Mouse (Mus musculus) CH12.LX (cell line): ENCODE data around the gene Ctsg. TPM values are rescaled to one million over a fixed set of nuclear protein-coding genes. Genes with fewer than 3 reads are reported as not detected.
"Not testable (repeated sequence)": the region's sequence is repeated elsewhere in the genome, so short reads cannot be mapped to it uniquely, and the experiment has no call there.

ENCODE experiments used
- DNase-seq: peaks from one replicate; pipeline ENCODE4 v3.0.0-alpha.2; 2013; ENCODE audit errors: extremely low read depth
- H3K27ac ChIP-seq: 2 replicates; pipeline ENCODE4 v1.5.1; 2012; ENCODE audit warnings: low read depth, mild to moderate bottlenecking, control low read depth, moderate library complexity; ENCODE audit not compliant: insufficient read depth
- H3K27me3 ChIP-seq: replicated peaks from 2 replicates; pipeline ENCODE3; 2012; ENCODE audit warnings: inconsistent platforms
- H3K36me3 ChIP-seq, 2 experiments: replicated peaks in 1 of 2; 2 replicates each; pipeline versions ENCODE3 to v1.6.1; 2012; ENCODE audit warnings: inconsistent platforms in 1 of 2, low read length in 1 of 2, mild to moderate bottlenecking in 1 of 2, mixed read lengths in 1 of 2, moderate library complexity in 1 of 2; ENCODE audit not compliant: control insufficient read depth in 1 of 2, insufficient read depth in 1 of 2
- H3K4me1 ChIP-seq, 2 experiments: 2 replicates each; pipeline ENCODE4 v1.6.1; 2012; ENCODE audit warnings: inconsistent platforms in 1 of 2, moderate library complexity in 1 of 2; ENCODE audit not compliant: insufficient read depth in 2 of 2, control insufficient read depth in 1 of 2
- H3K4me2 ChIP-seq: 2 replicates; pipeline ENCODE4 v1.6.1; 2012; ENCODE audit warnings: low read depth, mild to moderate bottlenecking, control low read depth; ENCODE audit not compliant: poor library complexity, insufficient read depth, severe bottlenecking
- H3K4me3 ChIP-seq, 3 experiments: fragments of 150-350 bp in 1 of 3; sonication (generic) in 1 of 3; replicated peaks in 1 of 3; 2 replicates each; pipeline versions ENCODE3 to v1.5.1; 2011 to 2012; ENCODE audit warnings: low read depth in 2 of 3, low read length in 2 of 3, mild to moderate bottlenecking in 2 of 3, moderate library complexity in 2 of 3, control low read depth in 1 of 3, improper control_type of control experiment in 1 of 3, inconsistent platforms in 1 of 3, mixed read lengths in 1 of 3; ENCODE audit not compliant: poor library complexity in 1 of 3
- H3K79me2 ChIP-seq: replicated peaks from 2 replicates; pipeline ENCODE4 v1.6.1; 2012; ENCODE audit warnings: mild to moderate bottlenecking, moderate library complexity; ENCODE audit not compliant: control insufficient read depth, poor library complexity, insufficient read depth, severe bottlenecking; ENCODE audit errors: extremely low read depth
- H3K9ac ChIP-seq: 2 replicates; pipeline ENCODE4 v1.6.1; 2012; ENCODE audit warnings: low read depth, mild to moderate bottlenecking, control low read depth, moderate library complexity; ENCODE audit not compliant: insufficient read depth
- H3K9me3 ChIP-seq: replicated peaks from 2 replicates; pipeline ENCODE3; 2012; ENCODE audit warnings: low read length, inconsistent platforms, mixed read lengths
- CHD2 ChIP-seq: IDR thresholded peaks from 2 replicates; pipeline ENCODE4 v1.6.1; 2011; ENCODE audit warnings: low read length, improper control_type of control experiment
- E2F4 ChIP-seq: IDR thresholded peaks from 2 replicates; pipeline ENCODE4 v1.6.1; 2011; ENCODE audit warnings: low read depth, low read length, improper control_type of control experiment; ENCODE audit not compliant: insufficient replicate concordance
- ELF1 ChIP-seq: IDR thresholded peaks from 2 replicates; pipeline ENCODE4 v1.6.1; 2014; ENCODE audit warnings: low read depth, mild to moderate bottlenecking, inconsistent platforms, low read length, improper control_type of control experiment
- EP300 ChIP-seq: IDR thresholded peaks from 2 replicates; pipeline ENCODE4 v1.6.1; 2011; ENCODE audit warnings: low read length, improper control_type of control experiment
- GABPA ChIP-seq: IDR thresholded peaks from 2 replicates; pipeline ENCODE4 v1.6.1; 2012; ENCODE audit warnings: low read depth, low read length, improper control_type of control experiment, inconsistent platforms; ENCODE audit not compliant: insufficient replicate concordance
- JUND ChIP-seq: conservative IDR thresholded peaks from 2 replicates; pipeline ENCODE4 v1.6.1; 2011; ENCODE audit warnings: low read depth, low read length, improper control_type of control experiment
- KAT2A ChIP-seq: IDR thresholded peaks from 2 replicates; pipeline ENCODE4 v1.6.1; 2012; ENCODE audit warnings: low read length, improper control_type of control experiment, inconsistent platforms; ENCODE audit not compliant: insufficient replicate concordance
- MAFK ChIP-seq: IDR thresholded peaks from 2 replicates; pipeline ENCODE4 v1.6.1; 2011; ENCODE audit warnings: low read length, improper control_type of control experiment; ENCODE audit not compliant: insufficient replicate concordance
- MAX ChIP-seq: IDR thresholded peaks from 2 replicates; pipeline ENCODE4 v1.6.1; 2011; ENCODE audit warnings: low read length, improper control_type of control experiment
- MXI1 ChIP-seq: IDR thresholded peaks from 2 replicates; pipeline ENCODE4 v1.6.1; 2011; ENCODE audit warnings: mild to moderate bottlenecking, low read depth, low read length, improper control_type of control experiment
- NELFE ChIP-seq: IDR thresholded peaks from 2 replicates; pipeline ENCODE4 v1.6.1; 2011; ENCODE audit warnings: low read depth, low read length, improper control_type of control experiment
- PAX5 ChIP-seq: IDR thresholded peaks from 2 replicates; pipeline ENCODE4 v1.6.1; 2012; ENCODE audit warnings: low read length, inconsistent platforms, mixed read lengths
- POLR2AphosphoS2 ChIP-seq: IDR thresholded peaks from 2 replicates; pipeline ENCODE4 v1.6.1; 2011; ENCODE audit warnings: low read depth, low read length, improper control_type of control experiment
- RAD21 ChIP-seq: IDR thresholded peaks from 2 replicates; pipeline ENCODE4 v1.6.1; 2011; ENCODE audit warnings: low read depth, mild to moderate bottlenecking, low read length, improper control_type of control experiment, moderate library complexity
- RCOR1 ChIP-seq: conservative IDR thresholded peaks from 2 replicates; pipeline ENCODE4 v1.6.1; 2012; ENCODE audit warnings: low read depth, mild to moderate bottlenecking, inconsistent platforms, low read length, improper control_type of control experiment
- SIN3A ChIP-seq: IDR thresholded peaks from 2 replicates; pipeline ENCODE4 v1.6.1; 2012; ENCODE audit warnings: low read length, improper control_type of control experiment, inconsistent platforms
- SMC3 ChIP-seq: IDR thresholded peaks from 2 replicates; pipeline ENCODE4 v1.6.1; 2011; ENCODE audit warnings: low read depth, low read length, improper control_type of control experiment
- TBP ChIP-seq: conservative IDR thresholded peaks from 2 replicates; pipeline ENCODE4 v1.6.1; 2011; ENCODE audit warnings: low read depth, low read length, improper control_type of control experiment
- TCF12 ChIP-seq: IDR thresholded peaks from 2 replicates; pipeline ENCODE4 v1.6.1; 2014; ENCODE audit warnings: low read depth, mild to moderate bottlenecking, inconsistent platforms, low read length, improper control_type of control experiment
- UBTF ChIP-seq: IDR thresholded peaks from 2 replicates; pipeline ENCODE4 v1.6.1; 2012; ENCODE audit warnings: low read depth, mild to moderate bottlenecking, inconsistent platforms, low read length, improper control_type of control experiment, moderate library complexity
- ZNF384 ChIP-seq: IDR thresholded peaks from 2 replicates; pipeline ENCODE4 v1.6.1; 2012; ENCODE audit warnings: low read depth, low read length, improper control_type of control experiment, inconsistent platforms
- dilution Hi-C: fragments of 300-500 bp; cut with MboI; formaldehyde crosslinking; loops from 2 replicates; pipeline ENCODE4 v1.14.3; 2020; ENCODE audit warnings: low sequenced_read_pairs; ENCODE audit not compliant: extremely low pct_unique_long_range_greater_than_20kb, extremely low pct_ligation_motif_present
- in situ Hi-C: fragments of 300-500 bp; cut with MboI; formaldehyde crosslinking; loops from 3 replicates; pipeline ENCODE4 v1.14.3; 2019; ENCODE audit warnings: low sequenced_read_pairs, low pct_ligation_motif_present, low pct_unique_long_range_greater_than_20kb, mixed read lengths
- polyA plus RNA-seq: library from polyadenylated mRNA; unstranded; fragments of >175 nt; gene quantifications from 2 replicates; pipeline ENCODE4 v1.2.1, GENCODE M21; 2012; ENCODE audit warnings: low read depth; ENCODE audit not compliant: insufficient read length
- total RNA-seq, 2 experiments: library from RNA; depleted of rRNA; stranded (reverse); fragments of 300-350 nt in 1 of 2; fragments of >200 nt in 1 of 2; gene quantifications; 2 replicates each; pipeline ENCODE4 v1.2.3; 2012 to 2014

Gene Ctsg
- total and polyA plus RNA-seq, 3 experiments: not detected

DNA sequence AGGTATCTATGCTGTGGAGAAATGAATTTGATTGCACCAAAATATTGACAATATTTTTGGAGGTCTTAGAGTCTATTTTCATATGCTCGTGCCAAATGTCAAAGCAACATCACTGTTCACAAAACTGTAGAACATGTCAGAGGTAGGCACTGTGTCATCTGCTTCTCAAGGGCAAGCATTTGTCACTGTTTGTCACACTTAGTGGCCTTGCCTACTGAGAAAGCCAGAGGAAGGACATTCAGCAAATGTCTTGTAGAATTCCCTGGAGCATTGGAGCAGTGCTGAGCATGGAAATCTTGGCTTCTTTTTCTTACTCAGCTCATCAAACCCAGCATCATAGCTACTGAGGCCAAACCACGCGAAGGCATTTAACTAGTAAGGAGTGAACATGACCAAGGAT, 21.1 kb upstream of the Ctsg start:
- no peaks in the 10 kb centered on the region for H3K9me3 ChIP-seq
- H3K4me1 ChIP-seq: no peaks in the 10 kb centered on the region
- H3K27me3 ChIP-seq: no peaks in the 10 kb centered on the region
- H3K79me2 ChIP-seq: no peaks in the 10 kb centered on the region
- no peak overlapping the region for H3K4me3 ChIP-seq
- in situ Hi-C loops: no loop called here
- no peak for TF ChIP-seq SIN3A
- no peak for TF ChIP-seq RCOR1
- TF ChIP-seq ELF1: no peak
- no peak for TF ChIP-seq MAX
- no peak for TF ChIP-seq NELFE
- TF ChIP-seq PAX5: no peak
- TF ChIP-seq TBP: no peak
- no peak for TF ChIP-seq ZNF384
- TF ChIP-seq EP300: no peak
- no peak for TF ChIP-seq MXI1
- TF ChIP-seq E2F4: no peak
- TF ChIP-seq TCF12: no peak
- TF ChIP-seq GABPA: no peak
- TF ChIP-seq UBTF: no peak
- no peak for TF ChIP-seq SMC3
- no peak for TF ChIP-seq POLR2AphosphoS2
- no peak for TF ChIP-seq MAFK
- TF ChIP-seq KAT2A: no peak
- no peak for TF ChIP-seq JUND
- TF ChIP-seq CHD2: no peak
- H3K27ac ChIP-seq: no peak overlapping the region
- no peak overlapping the region for H3K9ac ChIP-seq
- dilution Hi-C loops: no loop called here
- H3K4me2 ChIP-seq: no peak overlapping the region
- no peaks in the 10 kb centered on the region for H3K36me3 ChIP-seq
- no peak for DNase-seq

DNA sequence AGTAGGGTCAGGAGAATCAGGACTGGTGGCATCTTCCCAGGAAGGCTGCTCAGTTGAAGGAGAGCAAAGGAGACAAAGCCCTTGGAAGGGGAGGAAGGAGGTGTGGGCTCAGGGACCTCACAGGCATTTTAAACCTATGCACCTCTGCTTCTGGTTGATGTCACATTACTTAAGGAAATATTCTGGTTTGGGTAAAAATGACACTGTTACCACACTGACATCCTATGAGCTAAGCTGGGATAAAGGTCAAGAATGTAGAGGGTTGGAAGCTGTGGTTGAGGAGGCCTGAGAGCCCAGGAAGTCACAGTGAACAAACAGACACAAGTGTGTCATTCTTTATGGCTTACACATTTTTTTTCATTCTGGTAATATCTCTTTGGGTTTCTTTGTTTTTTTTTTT, 18.2 kb upstream of the Ctsg start, which contains the start of gene Gzme:
Gene Gzme, minus strand, starts transcription at position 101 of the 400 bp plus-strand sequence.
- TF ChIP-seq GABPA (no peak), RAD21 (no peak), MAX (no peak)
- H3K4me1 ChIP-seq: no peaks in the 10 kb centered on the region
- DNase-seq: no peak
- dilution Hi-C loops (no loop called here), in situ Hi-C loops (no loop called here)
- no peaks in the 10 kb centered on the region for H3K27me3 ChIP-seq
- H3K27ac ChIP-seq: no peak within 1 kb of the TSS
- H3K9ac ChIP-seq: no peak within 1 kb of the TSS
- H3K9me3 ChIP-seq: no peaks in the 10 kb centered on the region
- no peaks in the 10 kb centered on the region for H3K79me2 ChIP-seq
- no peaks in the 10 kb centered on the region for H3K36me3 ChIP-seq
- no peak within 1 kb of the TSS for H3K4me3 ChIP-seq
- no peak within 1 kb of the TSS for H3K4me2 ChIP-seq

DNA sequence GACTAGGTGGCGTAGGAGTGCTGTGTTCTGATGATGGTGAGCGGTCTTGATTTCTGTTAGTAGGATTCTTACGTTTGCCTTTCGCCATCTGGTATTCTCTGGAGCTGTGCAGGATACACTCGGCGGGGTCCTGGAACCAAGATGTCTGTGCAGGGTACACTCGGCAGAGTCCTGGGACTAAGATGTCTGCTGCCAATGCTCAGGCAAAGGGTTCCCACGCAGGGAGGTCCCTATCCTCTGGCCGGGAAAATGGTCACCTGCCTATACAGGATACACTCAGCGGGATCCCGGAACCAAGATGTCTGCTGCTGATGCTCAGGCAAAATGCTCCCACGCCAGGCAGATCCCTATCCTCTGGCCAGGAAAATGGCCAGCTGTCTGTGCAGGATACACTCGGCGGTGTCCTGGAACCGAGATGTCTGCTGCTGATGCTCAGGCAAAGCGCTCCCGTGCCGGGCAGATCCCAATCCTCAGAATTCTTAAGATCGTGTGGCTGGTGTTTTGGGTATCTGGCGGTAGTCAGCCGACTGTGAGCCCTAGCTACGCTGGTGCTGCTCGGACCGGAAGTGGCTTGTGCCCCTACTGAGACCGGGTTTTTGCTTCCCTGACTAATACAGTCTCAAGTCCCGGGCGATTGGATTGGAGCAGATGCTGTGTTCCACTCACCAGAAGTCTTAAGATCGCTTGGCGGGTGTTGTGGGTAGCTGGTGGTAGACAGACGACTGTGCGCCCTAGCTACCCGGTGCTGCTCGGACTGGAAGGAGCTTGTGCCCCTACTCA, 13.3 kb upstream of the Ctsg start:
- H3K4me3 ChIP-seq, H3K27ac ChIP-seq, dilution Hi-C loops, H3K4me1 ChIP-seq, in situ Hi-C loops, H3K27me3 ChIP-seq, DNase-seq, H3K9me3 ChIP-seq, H3K4me2 ChIP-seq, H3K36me3 ChIP-seq, H3K79me2 ChIP-seq, H3K9ac ChIP-seq: not testable (repeated sequence)
